17 mouse cellular contexts compared by ENCODE assay signal in genomic region chr13:51623678-51624077, GRCm38 (mm10). TPM values are rescaled to one million over a fixed set of nuclear protein-coding genes. Genes with fewer than 3 reads are reported as not detected.
"Had no signal": no experiment of that assay in that cellular context is flagged by ENCODE, and none has a peak within 500 bp of the region (broad histone marks: within the 10 kb centered on the region; RNA-seq: fewer than 3 reads in every experiment).

No protein-coding gene starts in this region.

- H3K9ac ChIP-seq: neural tube, embryonic 12.5 days; neural tube, embryonic 13.5 days; neural tube, embryonic 15.5 days; stomach, embryonic 15.5 days had no signal

- H3K27ac ChIP-seq: neural tube, embryonic 12.5 days; neural tube, embryonic 13.5 days; neural tube, embryonic 15.5 days; stomach, embryonic 15.5 days had no signal

- H3K9me3 ChIP-seq: neural tube, embryonic 12.5 days; neural tube, embryonic 13.5 days; neural tube, embryonic 15.5 days; stomach, embryonic 15.5 days had no signal

- H3K4me1 ChIP-seq: neural tube, embryonic 12.5 days; neural tube, embryonic 13.5 days; neural tube, embryonic 15.5 days; stomach, embryonic 15.5 days had no signal

- H3K36me3 ChIP-seq: neural tube, embryonic 12.5 days; neural tube, embryonic 13.5 days; neural tube, embryonic 15.5 days; stomach, embryonic 15.5 days had no signal

- H3K4me2 ChIP-seq: neural tube, embryonic 12.5 days; neural tube, embryonic 13.5 days; neural tube, embryonic 15.5 days; stomach, embryonic 15.5 days had no signal

- H3K27me3 ChIP-seq: neural tube, embryonic 12.5 days; neural tube, embryonic 13.5 days; neural tube, embryonic 15.5 days; stomach, embryonic 15.5 days had no signal

- DNase-seq: retina, postnatal 1 day; right cerebral cortex, adult 18-20 months; right cerebral cortex, postnatal 14 days; right cerebral cortex, postnatal 25 days; right cerebral cortex, postnatal 4 days; spleen, adult 18-20 months; thymus, adult 18-20 months; thymus, adult 2 months; thymus, postnatal 14 days; thymus, postnatal 25 days; thymus, postnatal 36 days; thymus, postnatal 4 days had no signal

- H3K4me3 ChIP-seq: neural tube, embryonic 12.5 days; neural tube, embryonic 13.5 days; neural tube, embryonic 15.5 days; stomach, embryonic 15.5 days had no signal

RNA-seq across cellular contexts. Expression of gene Shc3, which starts 54.5 kb away (rescaled TPM):
- total RNA-seq: neutrophil, adult 5-6 weeks had no signal
